Mouse (Mus musculus) liver, adult 2 months (tissue): ENCODE results near the gene Camkv. TPM values are rescaled to one million over a fixed set of nuclear protein-coding genes. Genes with fewer than 3 reads are reported as not detected.

Experiments used
- DNase-seq: peaks from one replicate; pipeline ENCODE4 v3.0.0-alpha.2; 2011; ENCODE audit warnings: low read depth, low spot score; ENCODE audit errors: extremely low read depth
- H3K27ac ChIP-seq: fragments of 200-500 bp; replicated peaks from 2 replicates; pipeline ENCODE4 v1.5.1; 2012; ENCODE audit warnings: low read depth, mild to moderate bottlenecking, control low read depth, inconsistent platforms, low read length; ENCODE audit not compliant: insufficient read depth
- H3K27me3 ChIP-seq: fragments of 200-500 bp; 2 replicates; pipeline ENCODE4 v1.6.1; 2012; ENCODE audit warnings: mild to moderate bottlenecking, moderate library complexity, low read length, inconsistent platforms; ENCODE audit not compliant: control insufficient read depth, insufficient read depth
- H3K36me3 ChIP-seq: fragments of 200-500 bp; 2 replicates; pipeline ENCODE4 v1.6.1; 2012; ENCODE audit warnings: low read length, inconsistent platforms; ENCODE audit not compliant: control insufficient read depth, insufficient read depth
- H3K4me1 ChIP-seq: fragments of 200-500 bp; 2 replicates; pipeline ENCODE4 v1.6.1; 2011; ENCODE audit warnings: low read length; ENCODE audit not compliant: control insufficient read depth, insufficient read depth
- H3K4me3 ChIP-seq: fragments of 200-500 bp; 2 replicates; pipeline ENCODE4 v1.5.1; 2011; ENCODE audit warnings: low read depth, mild to moderate bottlenecking, control low read depth, low read length, moderate library complexity; ENCODE audit not compliant: insufficient read depth
- H3K79me2 ChIP-seq: fragments of 200-500 bp; 2 replicates; pipeline ENCODE4 v1.6.1; 2012; ENCODE audit warnings: inconsistent platforms, mild to moderate bottlenecking, low read length, moderate library complexity; ENCODE audit not compliant: control insufficient read depth, insufficient read depth
- H3K9ac ChIP-seq: fragments of 200-500 bp; 2 replicates; pipeline ENCODE4 v1.6.1; 2012; ENCODE audit warnings: low read depth, mild to moderate bottlenecking, control low read depth, inconsistent platforms, low read length
- CTCF ChIP-seq: fragments of 200-500 bp; IDR thresholded peaks from 2 replicates; pipeline ENCODE4 v1.5.1; 2011; ENCODE audit warnings: low read depth, low read length, control low read depth
- POLR2A ChIP-seq: fragments of 200-500 bp; IDR thresholded peaks from 2 replicates; pipeline ENCODE4 v1.6.1; 2011; ENCODE audit warnings: low read length, control low read depth; ENCODE audit not compliant: insufficient read depth; ENCODE audit errors: extremely low read depth
- WGBS: fragments of 180-500 bp; shearing (Covaris S2); methylation state at CpG from one replicate; pipeline ENCODE4 v1.1.7; 2018; 5-methylcytosine and 5-hydroxymethylcytosine counted together
- polyA plus RNA-seq: library from polyadenylated mRNA; depleted of rRNA; stranded (reverse); fragments of >200 nt; gene quantifications from 2 replicates; pipeline ENCODE4 v1.2.3, GENCODE M21; 2012
- total RNA-seq: library from RNA; depleted of rRNA; stranded (reverse); fragments of >200 nt; gene quantifications from 2 replicates; pipeline ENCODE4 v1.2.3, GENCODE M21; 2014

Gene Camkv
- total and polyA plus RNA-seq, 2 experiments: not detected

GRCm38 (mm10) chr9:107926920-107927420, 8.5 kb upstream of the Camkv start:
- no peaks in the 10 kb centered on the region for H3K79me2 ChIP-seq
- no peak for TF ChIP-seq CTCF
- no peak for TF ChIP-seq POLR2A
- DNase-seq: no peak
- H3K36me3 ChIP-seq: no peaks in the 10 kb centered on the region
- no peak overlapping the region for H3K27ac ChIP-seq
- no peaks in the 10 kb centered on the region for H3K27me3 ChIP-seq
- H3K9ac ChIP-seq: no peak overlapping the region
- no peaks in the 10 kb centered on the region for H3K4me1 ChIP-seq
- 46% methylated on average over 9 of the region's 9 CpGs for WGBS
- H3K4me3 ChIP-seq: no peak overlapping the region

- DNase-seq: no peak
- Histone ChIP-seq H3K36me3 (no peaks in the 10 kb centered on the region), H3K27ac (no peak overlapping the region), H3K79me2 (no peaks in the 10 kb centered on the region), H3K4me3 (no peak overlapping the region), H3K27me3 (no peaks in the 10 kb centered on the region), H3K4me1 (no peaks in the 10 kb centered on the region), H3K9ac (no peak overlapping the region)
- TF ChIP-seq CTCF: no peak
- TF ChIP-seq POLR2A: no peak
- WGBS: 89% methylated on average over 5 of the region's 5 CpGs
These were observed 7.7 kb upstream of the Camkv start for GRCm38 (mm10) chr9:107927749-107928148.

- no peak within 1 kb of the TSS for H3K27ac ChIP-seq
- no peaks in the 10 kb centered on the region for H3K4me1 ChIP-seq
- no peaks in the 10 kb centered on the region for H3K27me3 ChIP-seq
- H3K9ac ChIP-seq: no peak within 1 kb of the TSS
- no peak for TF ChIP-seq CTCF
- TF ChIP-seq POLR2A: no peak
- H3K79me2 ChIP-seq: no peaks in the 10 kb centered on the region
- no peaks in the 10 kb centered on the region for H3K36me3 ChIP-seq
- WGBS: 72% methylated on average over 3 of the region's 3 CpGs
- DNase-seq: no peak
- H3K4me3 ChIP-seq: no peak within 1 kb of the TSS
These were observed 7.3 kb upstream of the Camkv start, which contains the start of gene Actl11 for GRCm38 (mm10) chr9:107928169-107928568. Actl11 (plus strand) TSS chr9:107928469.

GRCm38 (mm10) chr9:107932221-107932620, 3.3 kb upstream of the Camkv start:
- H3K4me3 ChIP-seq: no peak overlapping the region
- peaks cover 13% of the 10 kb centered on the region for H3K27me3 ChIP-seq
- H3K79me2 ChIP-seq: no peaks in the 10 kb centered on the region
- no peak overlapping the region for H3K9ac ChIP-seq
- no peaks in the 10 kb centered on the region for H3K36me3 ChIP-seq
- no peak for DNase-seq
- no peak for TF ChIP-seq CTCF
- no peak for TF ChIP-seq POLR2A
- 89% methylated on average over 4 of the region's 4 CpGs for WGBS
- H3K27ac ChIP-seq: no peak overlapping the region
- H3K4me1 ChIP-seq: 0 out of 2 replicates have a peak, but pooled peaks cover 3% of the 10 kb centered on the region

GRCm38 (mm10) chr9:107934146-107934545, 1.3 kb upstream of the Camkv start:
- WGBS: 83% methylated on average over 11 of the region's 11 CpGs
- DNase-seq: no peak
- Histone ChIP-seq H3K27me3 (peaks cover 16% of the 10 kb centered on the region), H3K36me3 (no peaks in the 10 kb centered on the region), H3K4me3 (no peak overlapping the region), H3K9ac (no peak overlapping the region), H3K79me2 (no peaks in the 10 kb centered on the region), H3K4me1 (0 out of 2 replicates have a peak, but pooled peaks cover 3% of the 10 kb centered on the region), H3K27ac (no peak overlapping the region)
- TF ChIP-seq CTCF (no peak), POLR2A (no peak)

GRCm38 (mm10) chr9:107935790-107936214, 328 bp downstream of the Camkv start:
- H3K79me2 ChIP-seq: no peaks in the 10 kb centered on the region
- peaks cover 16% of the 10 kb centered on the region for H3K27me3 ChIP-seq
- WGBS: 6% methylated on average over 41 of the region's 41 CpGs
- H3K36me3 ChIP-seq: no peaks in the 10 kb centered on the region
- no peak overlapping the region for H3K27ac ChIP-seq
- DNase-seq: no peak
- 0 out of 2 replicates have a peak, but pooled peaks cover 3% of the 10 kb centered on the region for H3K4me1 ChIP-seq
- H3K9ac ChIP-seq: 0 out of 2 replicates have a peak overlapping the region, but pooled peaks have one; percentile 21
- no peak overlapping the region for H3K4me3 ChIP-seq
- no peak for TF ChIP-seq POLR2A
- TF ChIP-seq CTCF: no peak
